Mouse (Mus musculus) midbrain, postnatal 0 days (tissue): ENCODE results near the gene Susd1. TPM values are rescaled to one million over a fixed set of nuclear protein-coding genes. Genes with fewer than 3 reads are reported as not detected.

ENCODE experiments used
- ATAC-seq: fragments of 200-750 bp; cut with Nextera tagmentation; 2 replicates; pipeline ENCODE4 v1.8.0; 2017; ENCODE audit warnings: moderate number of reproducible peaks, mild to moderate bottlenecking, moderate TSS enrichment, moderate library complexity; ENCODE audit not compliant: low FRiP score
- DNase-seq: peaks from one replicate; pipeline ENCODE4 v3.0.0-alpha.2; 2015; ENCODE audit warnings: low spot score
- H3K27ac ChIP-seq: fragments of 300-500 bp; sonication (generic); 2 replicates; pipeline ENCODE4 v1.5.1; 2014; ENCODE audit warnings: low read depth, mild to moderate bottlenecking, low read length, mixed read lengths
- H3K27me3 ChIP-seq: fragments of 300-500 bp; sonication (generic); 2 replicates; pipeline ENCODE4 v1.6.1; 2014; ENCODE audit warnings: low read length, control low read depth, mixed read lengths; ENCODE audit not compliant: insufficient read depth
- H3K36me3 ChIP-seq: fragments of 300-500 bp; sonication (generic); 2 replicates; pipeline ENCODE4 v1.6.1; 2014; ENCODE audit warnings: low read length, control low read depth, mixed read lengths; ENCODE audit not compliant: insufficient read depth
- H3K4me1 ChIP-seq: fragments of 300-500 bp; sonication (generic); 2 replicates; pipeline ENCODE4 v1.6.1; 2014; ENCODE audit warnings: mild to moderate bottlenecking, control low read depth, antibody characterized with exemption, low read length, mixed read lengths; ENCODE audit not compliant: insufficient read depth
- H3K4me2 ChIP-seq: fragments of 300-500 bp; sonication (generic); 2 replicates; pipeline ENCODE4 v1.6.1; 2014; ENCODE audit warnings: low read depth, mild to moderate bottlenecking, low read length, mixed read lengths; ENCODE audit not compliant: poor library complexity, severe bottlenecking
- H3K4me3 ChIP-seq: fragments of 300-500 bp; sonication (generic); 2 replicates; pipeline ENCODE4 v1.5.1; 2014; ENCODE audit warnings: low read depth, mild to moderate bottlenecking, low read length, moderate library complexity
- H3K9ac ChIP-seq: fragments of 300-500 bp; sonication (generic); replicated peaks from 2 replicates; pipeline ENCODE4 v1.6.1; 2014; ENCODE audit warnings: mild to moderate bottlenecking, low read length, moderate library complexity, mixed read lengths; ENCODE audit not compliant: poor library complexity, severe bottlenecking
- H3K9me3 ChIP-seq: fragments of 300-500 bp; sonication (generic); 2 replicates; pipeline ENCODE4 v1.6.1; 2016; ENCODE audit warnings: low read length, control low read depth
- CTCF ChIP-seq: IDR thresholded peaks from 2 replicates; pipeline ENCODE4 v1.5.1; 2016; ENCODE audit warnings: antibody characterized with exemption, mild to moderate bottlenecking
- WGBS: fragments of 180-500 bp; shearing (Covaris S2); extraction: QIAGEN DNeasy Blood & Tissue Kit; methylation state at CpG from one replicate; pipeline ENCODE4 v1.1.7; 2014; 5-methylcytosine and 5-hydroxymethylcytosine counted together
- polyA plus RNA-seq: library from polyadenylated mRNA; unstranded; fragments of >200 nt; fragmentation: Nextera tagmentation; extraction: Ambion mirVana; gene quantifications from 2 replicates; pipeline ENCODE4 v1.2.1, GENCODE M21; 2015
- total RNA-seq: library from RNA; depleted of rRNA; stranded (reverse); fragments of >200 nt; gene quantifications from 2 replicates; pipeline ENCODE4 v1.2.3, GENCODE M21; 2014

Gene Susd1
- total and polyA plus RNA-seq, 2 experiments from 2014 or later, result 2.0 to 8.9 TPM

DNA sequence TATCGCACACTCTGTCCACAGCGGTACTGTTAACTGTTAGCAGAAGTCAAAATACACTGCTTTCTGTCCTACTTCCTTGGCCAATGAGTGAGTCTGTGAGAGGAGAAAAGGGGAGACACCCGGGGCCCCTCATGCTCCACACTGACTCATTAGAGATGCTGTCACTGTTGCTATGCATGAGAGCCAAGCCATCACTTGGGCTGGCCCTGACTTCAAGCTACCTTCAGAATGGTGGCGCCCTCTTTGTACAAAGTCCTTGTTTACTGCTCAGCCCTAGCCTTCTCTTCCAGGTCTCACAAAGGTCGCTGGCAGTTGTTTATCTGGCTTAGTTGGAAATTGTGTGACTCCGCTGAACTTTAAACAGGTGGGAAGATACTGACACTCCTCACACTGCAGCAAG is 119.8 kb downstream of the Susd1 start:
- TF ChIP-seq CTCF, result no peak
- Histone ChIP-seq H3K9ac (no peak overlapping the region), H3K4me3 (no peak overlapping the region), H3K9me3 (no peaks in the 10 kb centered on the region), H3K4me2 (no peak overlapping the region), H3K27ac (no peak overlapping the region), H3K36me3 (no peaks in the 10 kb centered on the region), H3K4me1 (no peaks in the 10 kb centered on the region), H3K27me3 (no peaks in the 10 kb centered on the region)
- 86% methylated on average over 6 of the region's 6 CpGs for WGBS
- no peak for ATAC-seq
- no peak for DNase-seq

DNA sequence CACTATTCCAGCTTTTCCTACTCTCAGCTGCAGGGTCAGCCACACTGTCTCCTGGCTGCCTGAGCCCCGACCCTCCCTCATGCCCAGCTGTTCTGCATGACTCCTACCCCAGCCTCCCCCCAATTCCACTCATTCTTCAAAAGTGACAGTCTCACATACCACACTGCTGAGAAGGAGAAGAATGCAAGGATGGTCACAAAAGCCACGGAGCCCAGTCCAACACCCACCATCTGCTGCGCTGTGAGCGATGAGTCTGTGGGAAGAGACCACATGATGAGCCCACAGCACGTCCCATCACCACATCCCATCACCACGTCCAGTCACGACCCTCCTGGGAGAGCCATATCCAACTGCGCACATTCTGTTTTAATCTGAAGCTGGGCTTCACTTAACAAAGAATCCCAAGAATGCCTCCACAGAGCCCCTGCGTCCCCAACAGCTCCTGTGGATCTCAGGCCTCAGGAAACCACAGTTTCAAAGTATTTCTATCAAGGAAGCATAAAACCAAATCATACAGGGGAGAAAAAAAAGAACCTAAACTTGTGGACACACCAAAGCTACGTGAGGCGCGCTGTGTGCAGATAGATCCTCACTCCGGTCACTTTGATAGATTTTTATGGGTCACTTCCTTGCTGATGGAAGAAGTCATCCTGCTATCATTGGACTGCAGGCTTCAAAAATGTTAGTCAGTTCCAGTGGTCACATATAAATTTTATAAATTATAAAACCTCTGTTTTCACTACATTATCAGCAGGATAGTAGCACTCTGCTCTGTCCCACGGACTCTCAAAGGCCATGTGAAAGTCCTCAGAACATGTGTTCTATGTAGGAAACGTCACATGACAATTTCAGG is 122.7 kb downstream of the Susd1 start:
- H3K4me3 ChIP-seq, result no peak overlapping the region
- ATAC-seq (no peak), DNase-seq (no peak)
- no peak for TF ChIP-seq CTCF
- no peak overlapping the region for H3K27ac ChIP-seq
- no peaks in the 10 kb centered on the region for H3K9me3 ChIP-seq
- H3K9ac ChIP-seq, result no peak overlapping the region
- H3K4me2 ChIP-seq, result no peak overlapping the region
- 81% methylated on average over 15 of the region's 15 CpGs for WGBS
- H3K27me3 ChIP-seq, result no peaks in the 10 kb centered on the region
- no peaks in the 10 kb centered on the region for H3K4me1 ChIP-seq
- no peaks in the 10 kb centered on the region for H3K36me3 ChIP-seq

DNA sequence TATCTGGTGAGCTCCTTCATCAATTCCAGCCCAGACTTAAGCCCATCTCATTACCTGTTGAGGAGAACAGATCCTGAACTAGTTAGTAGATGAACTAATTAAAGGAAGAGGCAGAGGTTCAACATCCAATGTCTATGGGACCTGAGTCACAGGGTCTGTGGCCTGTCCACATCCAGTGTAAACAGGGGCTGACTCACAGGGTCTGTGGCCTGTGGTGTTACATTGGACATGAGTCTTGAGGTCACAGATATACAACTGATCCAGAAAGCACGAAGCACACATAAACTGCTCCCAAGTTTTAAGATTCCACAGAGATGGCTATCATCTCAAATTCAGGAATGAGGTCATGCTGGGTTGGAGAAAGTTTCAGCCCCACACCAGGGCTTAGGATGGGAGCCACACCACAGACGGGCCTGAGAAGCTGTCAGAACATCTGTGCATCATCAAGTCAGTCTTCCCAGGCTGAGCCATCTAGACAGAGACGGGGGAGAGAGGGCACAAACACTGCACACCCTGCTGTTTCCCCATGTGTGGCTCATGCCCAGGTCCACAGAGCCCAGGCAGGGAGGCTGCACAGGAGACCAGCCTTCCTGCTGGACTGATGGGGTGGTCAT is 123.4 kb downstream of the Susd1 start:
- Histone ChIP-seq H3K9me3 (no peaks in the 10 kb centered on the region), H3K27me3 (no peaks in the 10 kb centered on the region), H3K4me3 (no peak overlapping the region), H3K36me3 (no peaks in the 10 kb centered on the region), H3K4me1 (no peaks in the 10 kb centered on the region), H3K27ac (no peak overlapping the region), H3K4me2 (no peak overlapping the region), H3K9ac (no peak overlapping the region)
- WGBS, result 67% methylated on average over 3 of the region's 3 CpGs
- ATAC-seq (no peak), DNase-seq (no peak)
- no peak for TF ChIP-seq CTCF

DNA sequence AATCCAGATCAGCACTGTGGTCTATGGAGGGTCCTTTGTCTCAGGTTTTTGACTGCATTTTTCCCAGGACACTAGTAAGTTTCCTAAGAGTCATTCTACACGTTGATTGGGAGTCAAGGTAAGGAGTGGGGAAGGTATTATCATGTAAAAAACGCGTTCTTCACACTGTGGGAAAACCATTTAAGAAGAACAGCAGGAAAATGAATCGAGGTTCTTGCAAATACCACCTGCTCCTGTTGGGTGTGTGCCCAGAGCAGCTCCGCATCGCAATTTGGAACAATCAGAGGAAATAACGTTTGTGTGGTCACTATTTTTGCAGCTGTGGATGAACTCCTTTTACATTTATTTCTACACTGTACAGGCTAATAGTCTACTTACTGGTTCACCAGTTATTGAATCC is 125.5 kb downstream of the Susd1 start:
- Histone ChIP-seq H3K9me3 (no peaks in the 10 kb centered on the region), H3K36me3 (no peaks in the 10 kb centered on the region), H3K4me1 (no peaks in the 10 kb centered on the region), H3K9ac (no peak overlapping the region), H3K4me3 (no peak overlapping the region), H3K4me2 (no peak overlapping the region), H3K27ac (no peak overlapping the region), H3K27me3 (no peaks in the 10 kb centered on the region)
- no peak for TF ChIP-seq CTCF
- peak; percentile 14 for DNase-seq
- 59% methylated on average over 7 of the region's 7 CpGs for WGBS
- no peak for ATAC-seq

DNA sequence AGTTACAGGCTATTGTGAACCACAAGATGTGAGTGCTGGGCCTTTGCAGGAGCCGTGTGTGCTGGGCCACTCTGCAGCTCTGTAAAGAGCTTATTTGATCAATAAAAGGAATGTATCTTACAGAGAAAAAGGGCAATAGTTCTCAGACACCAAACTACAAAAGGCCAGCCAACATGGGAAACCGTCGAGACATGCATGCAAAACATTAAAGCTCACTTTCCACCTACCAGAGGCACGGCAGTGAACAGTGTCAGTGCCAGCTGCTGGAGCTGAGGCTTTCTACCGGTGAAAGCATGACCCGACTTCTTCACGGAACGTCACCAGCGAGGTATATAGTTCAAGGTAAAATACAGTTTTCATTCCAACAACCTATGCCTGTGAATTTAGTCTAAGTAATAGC is 127.8 kb downstream of the Susd1 start:
- TF ChIP-seq CTCF, result no peak
- DNase-seq (no peak), ATAC-seq (no peak)
- H3K27ac ChIP-seq, result no peak overlapping the region
- H3K9me3 ChIP-seq, result no peaks in the 10 kb centered on the region
- no peak overlapping the region for H3K4me2 ChIP-seq
- H3K27me3 ChIP-seq, result no peaks in the 10 kb centered on the region
- H3K9ac ChIP-seq, result no peak overlapping the region
- 86% methylated on average over 9 of the region's 9 CpGs for WGBS
- H3K4me1 ChIP-seq, result no peaks in the 10 kb centered on the region
- H3K36me3 ChIP-seq, result no peaks in the 10 kb centered on the region
- H3K4me3 ChIP-seq, result no peak overlapping the region

DNA sequence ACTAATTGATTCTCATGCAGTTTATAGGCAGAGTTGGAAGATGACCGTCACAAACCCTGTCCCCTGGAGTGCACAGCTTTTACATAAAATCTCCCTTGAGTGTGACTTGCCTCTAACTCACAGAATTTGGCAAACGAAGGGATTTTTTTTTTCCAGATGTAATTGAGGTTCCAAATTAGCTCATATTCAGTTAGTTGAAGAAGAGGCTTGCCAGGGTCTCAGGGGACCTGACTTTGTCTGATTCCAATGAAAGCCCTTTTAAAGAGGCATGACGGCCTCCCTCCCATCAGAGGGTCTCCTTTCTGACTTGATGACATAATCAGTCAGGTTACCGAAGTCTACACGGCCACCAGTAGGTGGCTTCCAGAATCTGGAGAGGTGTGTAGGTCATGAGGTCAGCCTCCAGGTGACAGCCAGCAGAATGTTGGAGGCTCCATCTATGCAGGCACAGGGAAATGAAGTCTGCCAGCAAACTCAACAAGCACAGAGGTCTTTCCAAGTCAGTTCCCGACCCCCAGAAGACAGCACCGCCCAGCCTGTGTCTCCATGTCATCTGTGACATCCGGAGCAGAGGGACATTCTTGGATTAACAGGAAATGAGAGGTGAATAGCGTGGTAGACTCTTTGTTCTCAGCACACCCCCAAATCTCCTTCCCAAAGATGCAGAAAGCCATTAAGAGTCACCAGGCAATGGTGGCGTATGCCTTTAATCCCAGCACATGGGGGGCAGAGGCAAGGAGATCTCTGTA is 130.4 kb downstream of the Susd1 start:
- no peak overlapping the region for H3K4me3 ChIP-seq
- no peak overlapping the region for H3K4me2 ChIP-seq
- H3K9me3 ChIP-seq, result no peaks in the 10 kb centered on the region
- H3K36me3 ChIP-seq, result no peaks in the 10 kb centered on the region
- DNase-seq (no peak), ATAC-seq (no peak)
- no peak for TF ChIP-seq CTCF
- H3K27ac ChIP-seq, result no peak overlapping the region
- H3K9ac ChIP-seq, result no peak overlapping the region
- 58% methylated on average over 10 of the region's 10 CpGs for WGBS
- no peaks in the 10 kb centered on the region for H3K27me3 ChIP-seq
- no peaks in the 10 kb centered on the region for H3K4me1 ChIP-seq
